Comparison of ENCODE assay signal across 11 mouse cellular contexts in the genomic region with DNA sequence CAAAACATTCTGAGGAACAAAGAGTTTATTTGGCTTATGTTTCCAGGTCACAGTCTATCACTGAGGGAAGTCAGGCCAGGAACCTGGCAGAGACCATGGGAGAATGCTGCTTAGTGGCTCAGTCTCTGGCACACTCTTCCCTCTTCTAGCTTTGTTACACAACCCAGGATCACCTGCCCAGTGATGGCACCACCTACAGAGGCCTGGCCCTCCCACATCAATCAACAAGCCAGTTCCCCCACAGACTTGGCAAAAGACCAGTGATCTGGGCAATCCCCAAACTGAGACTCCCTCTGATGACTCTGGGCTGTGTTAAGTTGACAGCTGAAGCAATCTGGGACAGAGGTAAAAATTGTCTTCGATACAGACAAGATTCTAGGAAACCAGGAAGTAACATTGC. TPM values are rescaled to one million over a fixed set of nuclear protein-coding genes. Genes with fewer than 3 reads are reported as not detected.
DNase-seq lines count a peak whose midpoint lies in the region.
"Had no signal": no experiment of that assay in that cellular context is flagged by ENCODE, and none has a peak within 500 bp of the region (broad histone marks: within the 10 kb centered on the region; RNA-seq: fewer than 3 reads in every experiment).

No protein-coding gene starts in this region.

- DNase-seq in adrenal gland, adult 2 months, result peak; percentile 59
- no peak for DNase-seq in adrenal gland, adult 18-20 months (ENCODE audit: low spot score in 2 of 2)
- DNase-seq in kidney, postnatal 14 days, result peak; percentile 5
- no peak for DNase-seq in kidney, adult 8-10 months
- peak; percentile 18 for DNase-seq in adrenal gland, postnatal 25 days
- peak; percentile 17 for DNase-seq in heart, adult 8-10 months (ENCODE audit: low spot score)
- no peak for DNase-seq in thymus, postnatal 0 days (ENCODE audit: low spot score)
- DNase-seq in spleen, postnatal 36 days (ENCODE audit: low spot score in 2 of 2), result no peak
- DNase-seq: embryo, embryonic 11 days; thymus, adult 2 months had no signal

RNA-seq across cellular contexts. Expression of gene Auts2, which starts 2.6 kb away (rescaled TPM):
- total RNA-seq in adrenal gland, adult 2 months (2021), result 10 to 100 TPM; 20.2 to 46.3 TPM
- polyA plus RNA-seq in adrenal gland, adult 2 months (2012; rRNA removed), result 31.0 and 51.6 TPM in 2 replicates
- 10 to 100 TPM; 23.5 to 29.5 TPM for total RNA-seq in adrenal gland, adult 18-20 months (2021)
- total RNA-seq in adrenal gland, postnatal 25 days (2021), result 75.7 and 98.4 TPM in 2 replicates
- 10 to 100 TPM; 23.5 to 31.8 (median 27.0) TPM for total RNA-seq in heart, adult 8-10 months (2022)
- 1.9 and 2.8 TPM in 2 replicates for polyA plus RNA-seq in thymus, postnatal 0 days (2015; fragmentation: Nextera tagmentation; extraction: Ambion mirVana)
- polyA plus RNA-seq: inflammation-experienced regulatory T-cells, adult 6 months had no signal

Comparison
In these comparisons a context has a peak if more than half of its experiments do, and no peak if none do; other contexts are left out.
1. DNase-seq: peak in adrenal gland, adult 2 months (single experiment), kidney, postnatal 14 days (single experiment), adrenal gland, postnatal 25 days (single experiment) and heart, adult 8-10 months (single experiment); none in adrenal gland, adult 18-20 months (0 of 2), kidney, adult 8-10 months (0 of 2), thymus, postnatal 0 days (single experiment) and spleen, postnatal 36 days (0 of 2).